Mouse (Mus musculus): ENCODE results near the gene Tmem132e.

Gene Tmem132e

DNA sequence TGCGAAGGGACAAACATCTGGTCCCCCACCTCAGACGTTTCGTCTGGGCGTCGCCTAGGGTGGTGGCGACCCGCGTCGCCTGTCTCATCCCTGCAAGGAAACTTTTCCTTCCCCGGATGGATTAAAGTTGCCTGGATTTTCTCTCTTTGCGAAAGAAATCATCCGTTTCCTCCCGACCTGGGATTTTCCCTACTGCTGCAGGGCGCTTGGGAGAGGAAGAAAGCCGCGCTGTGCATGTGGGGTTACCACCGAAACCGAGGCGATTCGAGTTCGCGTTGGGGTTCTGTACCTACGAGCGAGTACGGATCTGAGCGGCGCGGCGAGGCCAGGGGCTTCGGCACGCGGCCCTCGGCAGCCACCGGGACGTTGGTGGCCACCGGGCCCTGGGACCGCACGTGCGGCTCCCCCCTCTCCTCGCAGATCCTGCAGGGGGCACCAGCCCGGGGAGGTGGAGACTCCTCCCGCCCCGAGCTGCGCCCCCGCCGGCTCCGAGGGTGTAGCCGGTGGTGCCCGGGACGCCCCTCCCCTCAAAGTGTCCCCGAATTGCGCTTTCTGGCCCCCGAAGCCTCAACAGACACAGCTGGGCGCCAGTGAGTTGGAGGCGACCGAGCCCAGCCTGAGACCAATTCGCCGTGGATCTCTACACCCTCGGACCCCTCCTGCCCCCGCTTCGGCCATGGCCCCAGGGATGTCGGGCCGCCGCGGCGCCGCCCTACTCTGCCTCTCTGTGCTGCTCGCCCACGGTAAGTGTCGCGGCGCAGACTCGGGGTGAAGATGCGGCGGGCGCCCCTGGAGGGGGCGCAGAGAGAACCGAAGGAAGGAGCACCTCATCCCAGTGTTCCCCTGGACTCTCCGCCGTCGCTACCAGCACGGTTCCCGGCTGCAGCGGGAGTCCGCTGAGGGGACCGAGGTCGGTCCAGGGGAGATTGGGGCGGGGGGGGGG is at the start of gene Tmem132e:
Gene Tmem132e, plus strand, starts transcription at position 530 of the 943 bp plus-strand sequence.
- DNase-seq (ENCODE audit: low spot score in 2 of 2): peak in 1 of 2 experiments; percentile 50

DNA sequence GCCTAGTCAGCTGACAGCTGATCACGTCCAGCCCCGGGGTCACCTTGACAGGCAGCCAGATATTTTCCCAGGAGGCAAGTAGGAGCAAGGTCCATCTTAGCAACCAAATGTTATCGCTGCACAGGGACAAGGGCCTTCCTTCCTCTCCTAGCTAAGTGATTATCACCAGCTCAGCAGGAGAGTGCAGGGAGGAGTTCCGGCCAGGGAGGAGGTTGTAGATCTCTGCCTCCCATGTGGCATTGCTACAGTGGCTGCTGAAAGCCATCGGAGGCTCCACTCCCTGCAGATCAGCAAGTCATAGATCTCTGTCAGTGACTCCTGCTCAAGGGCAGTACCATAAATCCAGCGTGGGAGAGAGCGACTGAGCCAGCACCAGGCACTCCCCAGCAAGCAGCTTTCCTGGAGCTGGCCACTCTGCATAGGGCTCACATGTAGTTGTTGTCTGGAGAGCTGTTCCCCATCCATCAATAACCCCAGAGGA is 48.7 kb upstream of the Tmem132e start:
- no peak for DNase-seq (ENCODE audit: low spot score in 2 of 2)

DNA sequence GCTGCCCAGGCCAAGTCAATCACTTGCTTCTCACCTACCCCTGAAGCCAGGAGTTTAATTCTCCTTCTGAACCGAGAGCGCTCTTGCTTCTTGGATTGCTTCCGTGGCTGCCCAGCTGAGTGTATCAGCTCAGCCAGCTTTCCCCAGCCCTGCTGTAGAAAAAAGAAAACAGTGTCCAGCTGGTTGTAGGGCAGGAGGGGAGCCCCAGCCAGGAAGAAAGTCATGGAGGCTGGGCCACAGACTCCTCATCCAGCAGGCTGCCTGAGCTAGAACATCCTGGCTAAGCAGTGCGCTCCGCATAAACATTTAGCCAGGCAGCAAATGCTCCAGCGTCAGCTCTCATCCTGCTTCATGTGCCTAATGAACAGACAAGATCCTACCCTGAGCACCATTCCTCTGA is 48.3 kb upstream of the Tmem132e start:
- no peak for DNase-seq (ENCODE audit: low spot score in 2 of 2)

- no peak for DNase-seq (ENCODE audit: low spot score in 2 of 2)
Observed at GRCm38 (mm10) chr11:82340900-82341299, 47.8 kb upstream of the Tmem132e start.

- DNase-seq (ENCODE audit: low spot score in 2 of 2): peak; percentile 15 to 28
Observed at GRCm38 (mm10) chr11:82351039-82351438, 37.7 kb upstream of the Tmem132e start.

GRCm38 (mm10) chr11:82370151-82370550 is 18.5 kb upstream of the Tmem132e start:
- DNase-seq (ENCODE audit: low spot score in 2 of 2): no peak

- DNase-seq (ENCODE audit: low spot score in 2 of 2): no peak
Observed at GRCm38 (mm10) chr11:82371577-82371976, 17.1 kb upstream of the Tmem132e start.

DNA sequence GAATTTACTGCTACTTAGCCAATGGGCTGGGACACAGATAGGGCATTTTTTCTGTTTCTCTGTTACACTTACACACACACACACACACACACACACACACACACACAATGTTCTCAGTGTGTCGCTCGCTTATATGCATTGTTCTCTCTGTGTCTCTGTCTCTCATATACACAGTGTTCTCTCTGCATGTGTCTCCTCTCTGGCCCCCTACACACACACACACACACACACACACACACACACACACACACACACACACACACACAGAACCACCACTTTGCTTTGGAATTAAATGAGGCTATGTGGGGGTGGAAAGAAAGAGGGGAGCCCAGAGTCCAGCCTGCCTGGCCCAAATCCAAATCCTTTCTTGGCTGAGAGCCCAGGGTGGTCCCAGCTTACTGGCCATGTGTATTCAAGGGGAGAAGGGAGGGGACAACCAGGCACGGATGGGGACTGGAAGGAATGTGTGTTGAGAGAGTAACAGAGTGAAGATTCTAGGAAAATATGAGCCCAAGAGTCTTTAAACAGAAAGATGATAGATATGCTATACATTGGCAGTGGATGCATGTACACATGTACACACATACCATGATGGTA is 8.0 kb upstream of the Tmem132e start:
- DNase-seq (ENCODE audit: low spot score in 2 of 2): peak; percentile 34 to 37

GRCm38 (mm10) chr11:82386970-82387540 is 1.6 kb upstream of the Tmem132e start:
- DNase-seq (ENCODE audit: low spot score in 2 of 2): peak; percentile 76 to 86

- peak in 1 of 2 experiments; percentile 25 for DNase-seq (ENCODE audit: low spot score in 2 of 2)
Observed at GRCm38 (mm10) chr11:82387711-82388341, 874 bp upstream of the Tmem132e start.

- peak; percentile 16 to 48 for DNase-seq (ENCODE audit: low spot score in 2 of 2)
Observed at GRCm38 (mm10) chr11:82389396-82390291, 944 bp downstream of the Tmem132e start.

- peak in 1 of 2 experiments; percentile 31 for DNase-seq (ENCODE audit: low spot score in 2 of 2)
Observed at GRCm38 (mm10) chr11:82392341-82392740, 3.6 kb downstream of the Tmem132e start.

DNA sequence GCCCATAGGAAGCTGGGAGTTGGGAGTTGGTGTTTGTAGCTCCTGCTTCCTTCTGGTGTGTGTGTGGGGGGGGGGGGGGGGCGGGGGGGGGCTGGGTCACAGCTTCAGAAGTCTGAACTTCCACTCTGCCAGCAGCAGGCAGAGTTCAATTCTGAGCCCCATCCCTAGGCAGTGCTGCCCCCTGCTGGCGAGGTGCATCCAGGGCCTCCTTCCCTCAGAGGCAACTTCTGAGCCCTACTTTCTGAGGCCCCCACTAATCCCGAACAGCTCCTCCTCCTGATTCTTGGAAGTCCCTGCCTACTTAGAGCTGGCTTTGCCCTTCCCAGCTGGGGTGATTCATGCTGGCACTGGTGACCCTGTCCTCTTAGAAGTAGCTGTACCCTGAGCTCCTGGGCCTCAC is 10.9 kb downstream of the Tmem132e start:
- no peak for DNase-seq (ENCODE audit: low spot score in 2 of 2)

DNA sequence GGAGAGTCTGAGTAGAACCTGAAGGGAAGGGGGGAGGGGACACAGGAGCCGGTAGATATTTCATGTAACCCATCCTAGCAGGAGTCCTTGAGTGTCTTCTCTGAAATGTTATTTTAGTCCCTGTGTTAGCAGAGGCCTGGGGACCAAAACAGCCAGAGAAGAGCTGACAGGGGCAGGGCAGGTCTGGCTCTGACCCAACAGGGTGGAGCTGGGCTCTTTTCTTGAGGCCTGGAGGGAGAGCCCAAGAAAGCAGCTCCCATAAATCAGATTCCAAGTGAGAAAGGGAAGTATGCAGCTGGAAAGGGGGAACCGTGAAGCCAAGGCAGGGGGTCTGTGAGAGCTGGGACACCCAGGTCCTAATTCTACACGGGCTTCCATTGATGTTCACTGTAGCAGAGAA is 16.9 kb downstream of the Tmem132e start:
- DNase-seq (ENCODE audit: low spot score in 2 of 2): no peak

DNA sequence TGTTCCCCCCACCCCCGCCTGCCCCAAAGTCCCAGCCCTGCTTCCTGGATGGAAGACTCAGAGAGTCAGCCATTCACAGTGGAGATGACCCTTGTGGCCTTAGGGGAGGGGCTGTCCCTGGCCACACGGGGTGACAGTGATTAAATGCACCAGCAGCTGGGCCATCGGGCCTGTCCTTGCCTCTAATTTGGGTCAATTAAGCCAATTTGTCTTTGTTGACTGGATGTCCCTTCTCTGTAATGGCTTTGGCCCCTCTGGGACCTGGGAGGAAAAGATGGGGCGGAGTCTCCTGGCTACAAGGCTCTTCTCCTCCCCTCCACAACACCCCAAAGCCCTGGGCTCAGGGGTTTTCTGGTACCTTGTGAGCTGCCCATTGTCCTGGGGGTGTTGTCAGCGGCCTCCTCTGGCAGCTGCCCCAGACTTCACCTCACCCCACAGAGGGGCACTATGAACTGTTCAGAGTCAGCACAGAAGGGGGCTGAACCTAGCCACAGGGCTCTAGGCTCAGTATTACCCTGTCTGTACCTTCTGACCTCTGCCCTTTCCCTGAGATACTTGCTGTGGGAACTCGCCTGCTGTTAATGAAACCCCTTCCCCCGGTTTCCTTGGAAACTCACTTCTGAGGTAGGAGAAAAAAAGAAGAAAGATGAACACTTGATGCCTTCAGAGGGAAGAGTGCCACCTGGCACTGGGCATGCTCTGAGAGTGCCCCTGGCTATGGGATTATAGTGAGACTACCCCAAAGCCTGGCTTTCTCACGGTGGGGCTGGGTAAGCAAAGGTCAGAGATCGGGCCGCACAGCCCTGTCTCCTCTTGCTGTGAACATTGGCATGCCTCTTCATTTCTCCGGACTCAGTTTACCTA is 17.9 kb downstream of the Tmem132e start:
- no peak for DNase-seq (ENCODE audit: low spot score in 2 of 2)

GRCm38 (mm10) chr11:82412496-82412895 is 23.8 kb downstream of the Tmem132e start:
- no peak for DNase-seq (ENCODE audit: low spot score in 2 of 2)

GRCm38 (mm10) chr11:82418337-82419041 is 29.8 kb downstream of the Tmem132e start:
- DNase-seq (ENCODE audit: low spot score in 2 of 2): no peak

DNA sequence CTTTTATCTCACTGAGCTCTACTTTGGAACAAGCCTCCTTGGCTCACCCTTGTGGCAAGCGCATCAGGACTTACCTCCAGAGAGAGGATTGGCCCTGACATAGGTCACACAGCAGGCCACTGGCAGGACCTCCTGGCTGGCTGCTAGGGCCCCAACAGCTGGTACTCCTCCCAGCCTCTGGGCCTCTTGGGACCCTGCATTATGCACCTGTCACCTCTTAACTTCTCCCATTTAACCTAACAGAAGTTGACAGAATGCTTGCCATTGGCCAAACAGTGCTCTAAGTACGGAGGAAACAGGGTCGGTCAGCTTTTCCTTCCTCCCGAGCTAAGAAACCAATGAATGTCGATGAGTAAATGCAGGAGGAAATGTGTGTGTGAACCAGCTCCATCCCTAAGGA is 33.2 kb downstream of the Tmem132e start:
- DNase-seq (ENCODE audit: low spot score in 2 of 2): no peak

DNA sequence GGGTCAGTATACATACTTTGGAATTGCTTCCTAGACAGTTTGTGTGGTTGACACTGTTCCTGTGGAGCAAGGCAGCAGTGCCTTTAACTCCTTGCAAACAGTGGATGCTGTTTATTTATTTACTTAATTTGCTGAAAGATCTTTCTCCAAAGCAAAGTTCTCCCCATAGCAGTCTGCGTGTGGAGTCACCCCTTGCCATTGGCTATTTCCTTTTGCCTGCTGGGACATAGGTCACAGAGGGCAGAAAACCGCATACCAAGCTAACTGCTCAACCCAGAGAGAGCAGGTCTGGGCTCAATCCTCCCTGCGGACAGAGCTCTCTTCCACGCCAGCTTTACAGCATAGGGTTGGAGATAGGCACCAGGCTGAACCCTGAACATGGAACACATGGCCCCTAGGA is 34.8 kb downstream of the Tmem132e start:
- DNase-seq (ENCODE audit: low spot score in 2 of 2): no peak
